Mouse (Mus musculus) central nervous system, embryonic 11.5 days (tissue): Measurements from ENCODE around the gene Olfr353. TPM values are rescaled to one million over a fixed set of nuclear protein-coding genes. Genes with fewer than 3 reads are reported as not detected.

Source experiments
- polyA plus RNA-seq: library from polyadenylated mRNA; depleted of rRNA; stranded (reverse); fragments of >200 nt; gene quantifications from 2 replicates; pipeline ENCODE4 v1.2.3, GENCODE M21; 2012; rRNA removed

Olfr353 gene
- not detected in 2 replicates for polyA plus RNA-seq

GRCm38 (mm10) chr2:36892836-36893235 is at the start of gene Olfr353:
TSS of gene Olfr353 (minus strand) at chr2:36892936.

DNA sequence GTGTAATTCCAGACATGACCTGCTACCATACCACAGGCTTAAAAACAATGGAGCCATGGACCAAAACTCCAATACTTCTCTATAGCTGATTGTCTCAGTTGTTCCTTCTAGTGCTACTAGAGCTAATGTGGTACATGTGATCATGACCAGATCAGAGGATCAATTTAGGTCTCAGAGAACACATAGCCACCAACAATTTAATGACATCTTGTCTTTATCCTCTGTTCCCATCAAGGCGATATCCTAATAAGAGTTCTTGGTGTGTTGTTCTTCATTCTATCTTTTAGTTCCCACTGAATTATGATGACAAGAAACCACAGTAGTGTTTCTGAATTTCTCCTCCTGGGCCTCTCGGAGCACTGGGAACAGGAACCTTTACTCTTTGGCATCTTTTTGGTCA is 44.1 kb upstream of the Olfr353 start, which contains the start of gene Olfr356:
Gene Olfr356, plus strand, starts transcription at position 301 of the 400 bp plus-strand sequence.

DNA sequence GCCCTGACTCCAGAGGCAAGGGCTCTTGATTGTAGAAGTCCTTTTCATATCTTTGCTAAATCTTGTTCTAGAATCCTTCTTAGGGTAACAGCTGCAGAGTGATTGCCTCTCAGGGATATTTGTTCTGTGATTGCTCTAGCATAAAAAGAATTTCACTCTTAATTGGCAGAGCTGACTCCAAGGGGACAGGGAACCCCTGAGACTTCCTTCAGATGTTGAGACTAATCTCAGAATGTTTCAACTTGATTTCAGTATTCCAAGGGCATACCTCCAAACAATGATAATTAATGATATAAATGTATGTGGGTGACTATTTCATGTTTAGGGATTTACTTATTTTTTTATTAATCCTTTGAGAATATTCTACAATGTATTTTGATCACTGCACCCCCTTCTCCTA is 36.1 kb upstream of the Olfr353 start, which contains the start of gene Olfr355:
Gene Olfr355, minus strand, starts transcription at position 101 of the 400 bp plus-strand sequence.

DNA sequence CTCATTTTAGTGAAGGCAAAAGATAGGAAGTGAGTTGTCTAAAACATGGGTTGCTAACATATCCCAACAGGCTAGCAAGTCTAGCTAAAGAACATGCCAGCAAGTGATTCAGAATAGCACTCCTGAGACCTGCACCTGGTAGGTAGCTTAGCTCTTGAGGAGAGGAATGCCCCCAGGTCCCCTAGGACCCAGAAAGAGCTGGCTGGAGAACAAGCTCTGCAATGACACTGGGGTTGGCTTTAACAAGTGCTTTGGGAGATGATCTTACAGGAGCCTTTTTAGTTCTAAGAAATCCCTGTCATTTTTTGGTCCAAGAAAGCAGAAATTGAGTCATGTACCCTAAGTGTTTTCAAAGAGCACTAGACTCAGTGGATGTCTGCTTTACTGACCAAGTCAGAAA is 12.6 kb upstream of the Olfr353 start, which contains the start of gene Olfr354:
Gene Olfr354, plus strand, starts transcription at position 301 of the 400 bp plus-strand sequence.

DNA sequence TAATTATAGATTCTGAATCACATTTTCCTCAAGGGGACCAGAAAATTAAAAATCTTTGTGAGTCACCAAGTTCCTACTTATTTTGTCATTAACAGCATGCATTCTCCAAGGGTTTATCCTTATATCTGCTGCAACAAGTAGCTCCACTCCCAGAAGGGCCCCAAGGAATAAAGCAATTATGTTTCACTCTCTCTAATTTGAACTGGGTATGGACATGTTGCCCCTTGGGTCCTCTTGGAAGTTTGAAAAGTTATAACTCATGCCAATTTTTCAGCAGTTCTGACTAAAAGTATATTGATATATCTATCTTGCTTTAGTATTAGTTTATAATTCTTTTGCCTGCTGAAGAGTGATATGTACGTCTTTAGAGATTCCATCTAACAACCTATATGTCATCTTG is 24.6 kb downstream of the Olfr353 start, which contains the start of gene Olfr352:
Gene Olfr352, plus strand, starts transcription at position 301 of the 400 bp plus-strand sequence.

GRCm38 (mm10) chr2:36862560-36862959 is 30.2 kb downstream of the Olfr353 start, which contains the start of gene Olfr351:
TSS of gene Olfr351 (minus strand) at chr2:36862660.

GRCm38 (mm10) chr2:36846010-36846409 is 46.7 kb downstream of the Olfr353 start, which contains the start of gene Olfr350:
TSS of gene Olfr350 (plus strand) at chr2:36846310.

Other genes starting within 250 kb of the Olfr353 start
- gene Olfr346, start 207.1 kb downstream of the Olfr353 start, polyA plus RNA-seq: not detected in 2 replicates
- gene Olfr347, start 161.0 kb downstream of the Olfr353 start, polyA plus RNA-seq: not detected in 2 replicates
- gene Olfr348, start 108.7 kb downstream of the Olfr353 start, polyA plus RNA-seq: not detected in 2 replicates
- gene Olfr50, start 102.4 kb downstream of the Olfr353 start, polyA plus RNA-seq: not detected in 2 replicates
- gene Olfr3, start 75.9 kb downstream of the Olfr353 start, polyA plus RNA-seq: not detected in 2 replicates
- gene Olfr350, start 46.6 kb downstream of the Olfr353 start, polyA plus RNA-seq: not detected in 2 replicates
- not detected in 2 replicates for gene Olfr351, start 30.3 kb downstream of the Olfr353 start, polyA plus RNA-seq
- gene Olfr352, start 24.5 kb downstream of the Olfr353 start, polyA plus RNA-seq: not detected in 2 replicates
- not detected in 2 replicates for gene Olfr354, start 12.7 kb upstream of the Olfr353 start, polyA plus RNA-seq
- gene Olfr355, start 36.0 kb upstream of the Olfr353 start, polyA plus RNA-seq: not detected in 2 replicates
- not detected in 2 replicates for gene Olfr356, start 44.2 kb upstream of the Olfr353 start, polyA plus RNA-seq
- not detected in 2 replicates for gene Olfr357, start 100.9 kb upstream of the Olfr353 start, polyA plus RNA-seq
- not detected in 2 replicates for gene Olfr358, start 116.4 kb upstream of the Olfr353 start, polyA plus RNA-seq
- not detected in 2 replicates for gene Olfr360, start 172.8 kb upstream of the Olfr353 start, polyA plus RNA-seq
- not detected in 2 replicates for gene Olfr361, start 196.4 kb upstream of the Olfr353 start, polyA plus RNA-seq
- gene Olfr362, start 225.0 kb upstream of the Olfr353 start, polyA plus RNA-seq: not detected in 2 replicates
- not detected in 2 replicates for gene Olfr364-ps1, start 246.4 kb upstream of the Olfr353 start, polyA plus RNA-seq